Mouse (Mus musculus): ENCODE data around the gene Ifrd2. TPM values are rescaled to one million over a fixed set of nuclear protein-coding genes. Genes with fewer than 3 reads are reported as not detected.
A peak's percentile ranks its signal among the peaks of the same experiment; 100 is the strongest.

Gene Ifrd2
- polyA plus RNA-seq, 1 experiment from 2014 or later = 40.2 TPM

- H3K9me3 ChIP-seq = no peaks in the 10 kb centered on the region
- H3K9ac ChIP-seq (replicated peaks) = no peak overlapping the region
- H3K27ac ChIP-seq = no peak overlapping the region
- H3K4me3 ChIP-seq (replicated peaks) = no peak overlapping the region
- no peak for ATAC-seq (ENCODE audit: insufficient number of reproducible peaks, insufficient read depth, low FRiP score, low TSS enrichment, low read depth)
- H3K27me3 ChIP-seq = no peaks in the 10 kb centered on the region
- H3K36me3 ChIP-seq = peaks cover 52% of the 10 kb centered on the region
- H3K4me2 ChIP-seq = no peak overlapping the region
- H3K4me1 ChIP-seq (replicated peaks) = peaks cover 11% of the 10 kb centered on the region
- 95% methylated on average over 6 of the region's 6 CpGs for WGBS
Measured at GRCm38 (mm10) chr9:107590773-107591060, 3.3 kb downstream of the Ifrd2 start.

GRCm38 (mm10) chr9:107593101-107593976 lies 5.9 kb downstream of the Ifrd2 start:
- Histone ChIP-seq H3K4me1 (replicated peaks) (peaks cover 7% of the 10 kb centered on the region), H3K4me3 (replicated peaks) (no peak overlapping the region), H3K27ac (no peak overlapping the region), H3K36me3 (peaks cover 53% of the 10 kb centered on the region), H3K4me2 (no peak overlapping the region), H3K9ac (replicated peaks) (no peak overlapping the region; the same call in 1 of the 2 replicates), H3K27me3 (no peaks in the 10 kb centered on the region), H3K9me3 (no peaks in the 10 kb centered on the region)
- WGBS = 82% methylated on average over 11 of the region's 11 CpGs
- ATAC-seq (ENCODE audit: insufficient number of reproducible peaks, insufficient read depth, low FRiP score, low TSS enrichment, low read depth) = no peak

GRCm38 (mm10) chr9:107594281-107595062 lies 7.0 kb downstream of the Ifrd2 start:
- ATAC-seq (ENCODE audit: insufficient number of reproducible peaks, insufficient read depth, low FRiP score, low TSS enrichment, low read depth) = no peak
- WGBS = 72% methylated on average over 8 of the region's 8 CpGs
- no peak overlapping the region for H3K4me2 ChIP-seq
- H3K27me3 ChIP-seq = peaks cover 6% of the 10 kb centered on the region
- H3K27ac ChIP-seq = no peak overlapping the region
- H3K4me3 ChIP-seq (replicated peaks) = no peak overlapping the region
- H3K9ac ChIP-seq (replicated peaks) = no peak overlapping the region
- peaks cover 54% of the 10 kb centered on the region for H3K36me3 ChIP-seq
- H3K4me1 ChIP-seq (replicated peaks) = 0 out of 2 replicates have a peak, but pooled peaks cover 3% of the 10 kb centered on the region
- H3K9me3 ChIP-seq = no peaks in the 10 kb centered on the region

GRCm38 (mm10) chr9:107596619-107597569 lies 9.5 kb downstream of the Ifrd2 start:
- Histone ChIP-seq H3K4me1 (replicated peaks) (0 out of 2 replicates have a peak, but pooled peaks cover 3% of the 10 kb centered on the region), H3K27me3 (peaks cover 8% of the 10 kb centered on the region), H3K4me2 (no peak overlapping the region), H3K36me3 (peaks cover 29% of the 10 kb centered on the region), H3K4me3 (replicated peaks) (no peak overlapping the region), H3K27ac (no peak overlapping the region), H3K9me3 (no peaks in the 10 kb centered on the region), H3K9ac (replicated peaks) (no peak overlapping the region)
- WGBS = 92% methylated on average over 11 of the region's 11 CpGs
- no peak for ATAC-seq (ENCODE audit: insufficient number of reproducible peaks, insufficient read depth, low FRiP score, low TSS enrichment, low read depth)

- Histone ChIP-seq H3K27me3 (peaks cover 8% of the 10 kb centered on the region), H3K36me3 (peaks cover 14% of the 10 kb centered on the region), H3K4me1 (replicated peaks) (peaks cover 15% of the 10 kb centered on the region), H3K4me3 (replicated peaks) (no peak overlapping the region), H3K27ac (no peak overlapping the region), H3K9ac (replicated peaks) (no peak overlapping the region), H3K4me2 (no peak overlapping the region), H3K9me3 (no peaks in the 10 kb centered on the region)
- ATAC-seq (ENCODE audit: insufficient number of reproducible peaks, insufficient read depth, low FRiP score, low TSS enrichment, low read depth) = no peak
- WGBS = 85% methylated on average over 5 of the region's 5 CpGs
Measured at GRCm38 (mm10) chr9:107598385-107598784, 10.9 kb downstream of the Ifrd2 start.

GRCm38 (mm10) chr9:107599433-107599832 lies 12.0 kb downstream of the Ifrd2 start:
- Histone ChIP-seq H3K9ac (replicated peaks) (no peak overlapping the region), H3K4me3 (replicated peaks) (no peak overlapping the region), H3K4me2 (no peak overlapping the region), H3K4me1 (replicated peaks) (peaks cover 24% of the 10 kb centered on the region), H3K36me3 (peaks cover 4% of the 10 kb centered on the region; the same call in 1 of the 2 replicates), H3K9me3 (no peaks in the 10 kb centered on the region), H3K27ac (no peak overlapping the region), H3K27me3 (peaks cover 8% of the 10 kb centered on the region)
- ATAC-seq (ENCODE audit: insufficient number of reproducible peaks, insufficient read depth, low FRiP score, low TSS enrichment, low read depth) = no peak
- 76% methylated on average over 9 of the region's 9 CpGs for WGBS

- 69% methylated on average over 14 of the region's 14 CpGs for WGBS
- no peak overlapping the region for H3K4me2 ChIP-seq
- no peak for ATAC-seq (ENCODE audit: insufficient number of reproducible peaks, insufficient read depth, low FRiP score, low TSS enrichment, low read depth)
- peaks cover 8% of the 10 kb centered on the region for H3K27me3 ChIP-seq
- H3K9me3 ChIP-seq = no peaks in the 10 kb centered on the region
- no peak overlapping the region for H3K27ac ChIP-seq
- H3K4me3 ChIP-seq (replicated peaks) = no peak overlapping the region
- H3K36me3 ChIP-seq = peaks cover 4% of the 10 kb centered on the region; the same call in 1 of the 2 replicates
- no peak overlapping the region for H3K9ac ChIP-seq (replicated peaks)
- peaks cover 26% of the 10 kb centered on the region for H3K4me1 ChIP-seq (replicated peaks)
Measured at GRCm38 (mm10) chr9:107599842-107600241, 12.4 kb downstream of the Ifrd2 start.

- Histone ChIP-seq H3K27ac (no peak overlapping the region), H3K36me3 (peaks cover 4% of the 10 kb centered on the region; the same call in 1 of the 2 replicates), H3K9me3 (no peaks in the 10 kb centered on the region), H3K4me1 (replicated peaks) (peaks cover 35% of the 10 kb centered on the region), H3K9ac (replicated peaks) (no peak overlapping the region), H3K4me2 (no peak overlapping the region), H3K4me3 (replicated peaks) (no peak overlapping the region), H3K27me3 (peaks cover 8% of the 10 kb centered on the region)
- no peak for ATAC-seq (ENCODE audit: insufficient number of reproducible peaks, insufficient read depth, low FRiP score, low TSS enrichment, low read depth)
- WGBS = 79% methylated on average over 12 of the region's 12 CpGs
Measured at GRCm38 (mm10) chr9:107600745-107601144, 13.3 kb downstream of the Ifrd2 start.

- peaks cover 8% of the 10 kb centered on the region for H3K27me3 ChIP-seq
- WGBS = 82% methylated on average over 11 of the region's 11 CpGs
Measured at GRCm38 (mm10) chr9:107601275-107601674, 13.8 kb downstream of the Ifrd2 start.

GRCm38 (mm10) chr9:107602068-107602648 lies 14.7 kb downstream of the Ifrd2 start:
- Histone ChIP-seq H3K9me3 (no peaks in the 10 kb centered on the region), H3K9ac (replicated peaks) (0 out of 2 replicates have a peak overlapping the region, but pooled peaks have one; percentile 5), H3K27me3 (peaks cover 8% of the 10 kb centered on the region), H3K36me3 (peaks cover 4% of the 10 kb centered on the region; the same call in 1 of the 2 replicates), H3K27ac (0 out of 2 replicates have a peak overlapping the region, but pooled peaks have one; percentile 5), H3K4me3 (replicated peaks) (no peak overlapping the region), H3K4me1 (replicated peaks) (peaks cover 49% of the 10 kb centered on the region), H3K4me2 (no peak overlapping the region)
- no peak for ATAC-seq (ENCODE audit: insufficient number of reproducible peaks, insufficient read depth, low FRiP score, low TSS enrichment, low read depth)
- 11% methylated on average over 10 of the region's 10 CpGs for WGBS

More at GRCm38 (mm10) chr9:107601275-107601674, 13.8 kb downstream of the Ifrd2 start:
- no peak overlapping the region for H3K9ac ChIP-seq (replicated peaks)
- ATAC-seq (ENCODE audit: insufficient number of reproducible peaks, insufficient read depth, low FRiP score, low TSS enrichment, low read depth) = no peak
- no peak overlapping the region for H3K4me3 ChIP-seq (replicated peaks)
- H3K27ac ChIP-seq = no peak overlapping the region
- H3K36me3 ChIP-seq = peaks cover 4% of the 10 kb centered on the region; the same call in 1 of the 2 replicates
- H3K9me3 ChIP-seq = no peaks in the 10 kb centered on the region
- no peak overlapping the region for H3K4me2 ChIP-seq
- peaks cover 40% of the 10 kb centered on the region for H3K4me1 ChIP-seq (replicated peaks)

Measured in limb, embryonic 12.5 days (tissue).